Comparison of ENCODE assay signal across 17 mouse cellular contexts in genomic region chr12:9180677-9181076, GRCm38 (mm10).
DNase-seq lines count a peak whose midpoint lies in the region; ATAC-seq and TF ChIP-seq lines count a peak whose summit lies in the region.
"Had no signal": no experiment of that assay in that cellular context is flagged by ENCODE, and none has a peak within 500 bp of the region (broad histone marks: within the 10 kb centered on the region; RNA-seq: fewer than 3 reads in every experiment).

No protein-coding gene starts in this region.

- H3K9me3 ChIP-seq in heart, embryonic 12.5 days (replicated peaks): no peaks in the 10 kb centered on the region
- no peaks in the 10 kb centered on the region for H3K9me3 ChIP-seq in limb, embryonic 14.5 days (ENCODE audit: control insufficient read depth, low read length)
- H3K9me3 ChIP-seq: embryonic facial prominence, embryonic 12.5 days; forebrain, embryonic 13.5 days; forebrain, embryonic 15.5 days had no signal

- WGBS in heart, embryonic 12.5 days: 73% methylated on average over 4 of the region's 4 CpGs
- WGBS in limb, embryonic 14.5 days: 29% methylated on average over 4 of the region's 4 CpGs

- H3K36me3 ChIP-seq in heart, embryonic 12.5 days: no peaks in the 10 kb centered on the region
- H3K36me3 ChIP-seq in limb, embryonic 14.5 days (ENCODE audit: control insufficient read depth, insufficient read depth, low read length): no peaks in the 10 kb centered on the region
- H3K36me3 ChIP-seq: embryonic facial prominence, embryonic 12.5 days; forebrain, embryonic 15.5 days had no signal

- no peaks in the 10 kb centered on the region for H3K27me3 ChIP-seq in heart, embryonic 12.5 days (replicated peaks)
- no peaks in the 10 kb centered on the region for H3K27me3 ChIP-seq in limb, embryonic 14.5 days (ENCODE audit: control insufficient read depth, insufficient read depth, low read length)
- H3K27me3 ChIP-seq: embryonic facial prominence, embryonic 12.5 days; forebrain, embryonic 13.5 days; forebrain, embryonic 15.5 days had no signal

- no peak overlapping the region for H3K4me2 ChIP-seq in heart, embryonic 12.5 days
- no peak overlapping the region for H3K4me2 ChIP-seq in limb, embryonic 14.5 days (replicated peaks; ENCODE audit: low read depth, low read length, severe bottlenecking)
- H3K4me2 ChIP-seq: embryonic facial prominence, embryonic 12.5 days; forebrain, embryonic 13.5 days; forebrain, embryonic 15.5 days had no signal

- no peak for TF ChIP-seq POLR2A in limb, embryonic 14.5 days (IDR thresholded peaks at IDR 0.05; ENCODE audit: borderline replicate concordance, extremely low read depth, insufficient read depth, insufficient read length)

- H3K9ac ChIP-seq in heart, embryonic 12.5 days: no peak overlapping the region
- H3K9ac ChIP-seq in limb, embryonic 14.5 days (ENCODE audit: low read depth, low read length, severe bottlenecking): no peak overlapping the region
- H3K9ac ChIP-seq: embryonic facial prominence, embryonic 12.5 days; forebrain, embryonic 13.5 days; forebrain, embryonic 15.5 days; forebrain, postnatal 0 days had no signal

- no peak for ATAC-seq in heart, embryonic 12.5 days (ENCODE audit: insufficient number of reproducible peaks, low FRiP score)
- ATAC-seq in limb, embryonic 14.5 days (ENCODE audit: low FRiP score, low read depth): peak; percentile 60
- ATAC-seq: forebrain, embryonic 13.5 days; forebrain, embryonic 15.5 days; forebrain, postnatal 0 days had no signal

- peak; percentile 50 for DNase-seq in heart, adult 11 months
- DNase-seq in limb, embryonic 14.5 days (ENCODE audit: low spot score): peak; percentile 57
- DNase-seq in mesoderm, embryonic 11.5 days (ENCODE audit: low read depth, low spot score): peak; percentile 17
- no peak for DNase-seq in cerebellum, adult 8-10 months
- DNase-seq: adrenal gland, adult 2 months; adrenal gland, postnatal 10 days; adrenal gland, postnatal 25 days; cerebellum, adult 11 months; cerebellum, adult 18-20 months; cerebellum, adult 9-10 months; cerebellum, postnatal 10 days; cerebellum, postnatal 25 days; forebrain, postnatal 0 days had no signal

- no peaks in the 10 kb centered on the region for H3K4me1 ChIP-seq in heart, embryonic 12.5 days (replicated peaks)
- H3K4me1 ChIP-seq in limb, embryonic 14.5 days (ENCODE audit: control insufficient read depth, insufficient read depth, low read length): peaks cover 4% of the 10 kb centered on the region; the same call in 1 of the 2 replicates
- H3K4me1 ChIP-seq: forebrain, embryonic 13.5 days; forebrain, embryonic 15.5 days had no signal

- no peak overlapping the region for H3K27ac ChIP-seq in heart, embryonic 12.5 days (ENCODE audit: poor library complexity, severe bottlenecking)
- H3K27ac ChIP-seq in limb, embryonic 14.5 days (replicated peaks; ENCODE audit: low read depth, low read length): no peak overlapping the region
- H3K27ac ChIP-seq: embryonic facial prominence, embryonic 12.5 days; forebrain, embryonic 13.5 days; forebrain, embryonic 15.5 days had no signal

- no peak overlapping the region for H3K4me3 ChIP-seq in heart, embryonic 12.5 days
- H3K4me3 ChIP-seq in limb, embryonic 14.5 days (replicated peaks; ENCODE audit: low read length): no peak overlapping the region
- H3K4me3 ChIP-seq: embryonic facial prominence, embryonic 12.5 days; forebrain, embryonic 13.5 days; forebrain, embryonic 15.5 days had no signal
